Mouse (Mus musculus): Measurements from ENCODE around the gene Smim6. TPM values are rescaled to one million over a fixed set of nuclear protein-coding genes. Genes with fewer than 3 reads are reported as not detected.

Smim6 gene
- polyA plus RNA-seq, 1 experiment from 2014 or later: 1.9 TPM

DNA sequence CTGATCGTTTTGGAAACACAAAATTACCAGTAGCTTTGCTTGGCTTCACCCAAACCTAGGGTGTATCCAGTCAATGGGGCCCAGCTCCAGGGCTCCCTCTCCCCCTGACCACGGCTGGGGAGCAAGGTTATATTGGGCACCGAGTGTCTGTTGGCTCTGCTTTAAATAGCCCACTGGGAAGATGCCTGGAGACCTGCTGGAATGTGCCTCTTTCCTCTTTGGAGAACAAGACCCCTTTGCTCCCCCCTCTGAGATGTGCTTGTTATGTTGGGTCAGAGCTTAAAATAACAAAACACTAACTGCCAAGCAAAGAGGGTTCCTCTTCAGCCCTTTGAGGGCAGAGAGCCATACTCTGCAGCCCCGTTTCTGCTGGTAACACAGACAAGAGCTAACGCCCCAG lies 9.6 kb upstream of the Smim6 start:
- peak overlapping the region; percentile 77 for H3K4me2 ChIP-seq (ENCODE audit: low read depth, low read length)
- DNase-seq: no peak

DNA sequence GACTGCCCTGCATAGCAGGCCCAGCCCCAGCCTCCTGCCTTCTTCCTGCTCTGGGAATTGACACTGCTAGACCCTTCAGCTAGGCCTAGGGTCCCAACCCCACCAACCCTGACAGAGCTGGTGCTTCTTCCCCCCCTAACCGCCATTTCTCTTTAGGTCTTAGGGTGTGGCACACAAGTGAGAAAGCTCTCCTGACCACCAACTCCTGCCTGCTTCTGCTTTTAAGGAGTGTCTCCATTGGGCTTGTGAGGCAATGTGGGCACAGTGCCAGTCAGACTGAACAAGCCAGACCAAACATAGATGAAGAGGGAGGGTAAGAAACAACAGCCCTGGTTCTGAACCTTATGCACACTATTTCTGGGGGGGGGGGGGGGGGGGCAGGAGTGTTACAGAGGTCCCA lies 9.0 kb upstream of the Smim6 start:
- Histone ChIP-seq H3K27ac (ENCODE audit: low read depth) (peak overlapping the region; percentile 95), H3K27me3 (ENCODE audit: insufficient read depth, low read length) (no peaks in the 10 kb centered on the region), H3K4me2 (ENCODE audit: low read depth, low read length) (peak overlapping the region; percentile 77), H3K9me3 (ENCODE audit: low read length) (no peaks in the 10 kb centered on the region), H3K4me1 (ENCODE audit: insufficient read depth) (peaks cover 59% of the 10 kb centered on the region), H3K36me3 (replicated peaks; ENCODE audit: insufficient read depth, low read length) (peaks cover 17% of the 10 kb centered on the region), H3K4me3 (ENCODE audit: low read depth, low read length) (peak overlapping the region; percentile 63), H3K9ac (replicated peaks) (peak overlapping the region; percentile 80)
- ATAC-seq (peak; percentile 18), DNase-seq (peak; percentile 81)
- WGBS (ENCODE audit: insufficient replicate concordance): 33% methylated on average over 1 of the region's 1 CpGs
- TF ChIP-seq CTCF (IDR thresholded peaks at IDR 0.05; ENCODE audit: low read depth) (no peak), EP300 (IDR thresholded peaks at IDR 0.05; ENCODE audit: low read depth) (no peak)

More for the DNA sequence above, 9.6 kb upstream of the Smim6 start:
- H3K4me3 ChIP-seq (ENCODE audit: low read depth, low read length): peak overlapping the region; percentile 63
- 42% methylated on average over 5 of the region's 5 CpGs for whole genome bisulfite sequencing (ENCODE audit: insufficient replicate concordance)
- H3K4me1 ChIP-seq (ENCODE audit: insufficient read depth): peaks cover 59% of the 10 kb centered on the region
- peak overlapping the region; percentile 80 for H3K9ac ChIP-seq (replicated peaks)
- H3K27me3 ChIP-seq (ENCODE audit: insufficient read depth, low read length): no peaks in the 10 kb centered on the region
- TF ChIP-seq CTCF (IDR thresholded peaks at IDR 0.05; ENCODE audit: low read depth): no peak
- no peak for TF ChIP-seq EP300 (IDR thresholded peaks at IDR 0.05; ENCODE audit: low read depth)
- peak overlapping the region; percentile 95 for H3K27ac ChIP-seq (ENCODE audit: low read depth)
- peaks cover 17% of the 10 kb centered on the region for H3K36me3 ChIP-seq (replicated peaks; ENCODE audit: insufficient read depth, low read length)
- ATAC-seq: no peak
- no peaks in the 10 kb centered on the region for H3K9me3 ChIP-seq (ENCODE audit: low read length)

DNA sequence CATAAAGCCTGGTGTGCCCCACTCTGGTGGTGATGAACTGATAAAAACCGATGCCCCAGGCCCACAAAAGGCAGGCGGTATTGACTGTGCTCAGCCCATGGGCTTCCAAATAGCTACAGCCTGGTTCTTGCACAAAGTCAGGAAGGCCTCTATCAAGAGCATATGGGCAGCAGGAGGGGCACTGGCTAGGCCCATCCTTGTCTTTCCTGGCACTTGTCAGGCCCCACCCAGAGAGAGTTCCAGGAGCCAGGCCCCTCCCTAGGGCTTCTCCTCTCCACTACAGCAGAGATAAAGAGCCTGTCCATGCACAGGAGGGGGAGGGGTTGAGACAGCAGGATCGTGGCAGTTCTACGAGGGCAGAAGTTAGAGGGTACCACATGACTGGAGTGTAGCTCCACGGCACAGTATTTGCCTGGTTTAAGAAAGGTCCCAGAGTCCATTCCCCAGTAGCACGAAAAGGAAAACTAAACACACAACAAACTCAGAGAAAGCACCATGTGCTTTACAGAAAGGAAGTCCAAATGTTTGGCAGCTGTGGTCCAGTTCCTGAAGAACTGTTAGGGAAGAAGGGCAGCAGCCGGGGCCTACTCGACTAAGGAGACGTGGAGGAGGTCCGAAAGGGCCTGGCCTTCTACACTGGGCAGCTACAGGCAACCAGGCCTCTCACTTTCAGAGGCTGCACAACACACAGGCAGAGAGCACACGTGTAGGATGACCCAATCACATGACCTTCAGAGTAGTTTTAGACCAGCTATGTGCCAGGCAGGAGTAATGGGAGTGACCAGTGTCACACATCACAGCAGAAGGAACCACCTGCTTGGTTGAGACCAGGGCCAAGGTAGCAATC lies 8.2 kb upstream of the Smim6 start:
- H3K4me1 ChIP-seq (ENCODE audit: insufficient read depth): peaks cover 59% of the 10 kb centered on the region
- peaks cover 22% of the 10 kb centered on the region for H3K36me3 ChIP-seq (replicated peaks; ENCODE audit: insufficient read depth, low read length)
- H3K4me3 ChIP-seq (ENCODE audit: low read depth, low read length): peak overlapping the region; percentile 63; the same call in 1 of the 2 replicates

DNA sequence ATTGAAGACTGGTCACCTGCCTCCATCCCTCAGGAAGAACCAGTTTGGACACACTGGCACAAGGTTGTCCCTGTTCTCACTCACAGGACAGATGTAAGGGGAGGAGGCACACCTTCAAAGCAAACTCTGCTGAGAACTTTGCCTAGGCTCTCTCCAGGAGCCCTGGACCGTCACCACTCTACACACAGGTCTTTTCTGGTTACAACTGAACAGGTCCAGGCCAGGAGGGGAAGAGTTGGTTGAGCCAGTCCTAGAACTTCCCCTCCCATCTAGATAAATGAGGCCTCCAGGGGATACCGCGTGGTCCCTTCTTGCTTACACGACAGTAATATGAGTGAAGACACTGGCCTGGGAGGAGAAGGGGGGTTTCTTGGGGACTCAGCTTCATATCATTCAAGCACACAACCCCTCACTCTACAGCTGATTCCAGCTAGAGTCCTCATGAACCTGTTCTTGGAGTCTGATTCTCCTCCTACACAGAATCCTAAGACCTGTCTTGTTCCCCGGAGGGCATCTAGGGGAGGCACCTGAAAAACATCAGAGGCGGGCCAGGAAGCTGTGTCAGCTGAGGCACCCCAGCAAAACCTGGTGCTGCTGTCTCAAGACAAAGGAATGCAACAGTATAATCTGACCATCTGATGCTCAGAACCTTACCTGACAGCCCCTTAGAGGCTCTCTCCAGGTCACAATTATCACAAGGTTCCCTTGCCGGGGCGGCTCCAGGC lies 7.4 kb upstream of the Smim6 start:
- ATAC-seq: no peak
- peak; percentile 25 for DNase-seq
- Histone ChIP-seq H3K4me1 (ENCODE audit: insufficient read depth) (peaks cover 55% of the 10 kb centered on the region), H3K36me3 (replicated peaks; ENCODE audit: insufficient read depth, low read length) (peaks cover 23% of the 10 kb centered on the region), H3K9ac (replicated peaks) (peak overlapping the region; percentile 53), H3K27ac (ENCODE audit: low read depth) (peak overlapping the region; percentile 95), H3K27me3 (ENCODE audit: insufficient read depth, low read length) (no peaks in the 10 kb centered on the region), H3K9me3 (ENCODE audit: low read length) (no peaks in the 10 kb centered on the region), H3K4me2 (ENCODE audit: low read depth, low read length) (peak overlapping the region; percentile 77), H3K4me3 (ENCODE audit: low read depth, low read length) (no peak overlapping the region)
- TF ChIP-seq EP300 (IDR thresholded peaks at IDR 0.05; ENCODE audit: low read depth) (no peak), CTCF (IDR thresholded peaks at IDR 0.05; ENCODE audit: low read depth) (no peak)
- 63% methylated on average over 8 of the region's 8 CpGs for WGBS (ENCODE audit: insufficient replicate concordance)

More for the DNA sequence above, 8.2 kb upstream of the Smim6 start:
- peak; percentile 81 for ATAC-seq
- TF ChIP-seq CTCF (IDR thresholded peaks at IDR 0.05; ENCODE audit: low read depth) (peak; percentile 9; the same call in 1 of the 2 replicates), EP300 (IDR thresholded peaks at IDR 0.05; ENCODE audit: low read depth) (peak; percentile 81)
- WGBS (ENCODE audit: insufficient replicate concordance): 39% methylated on average over 11 of the region's 11 CpGs
- H3K27ac ChIP-seq (ENCODE audit: low read depth): peak overlapping the region; percentile 95
- peak; percentile 77 for DNase-seq
- H3K9ac ChIP-seq (replicated peaks): peak overlapping the region; percentile 80
- peak overlapping the region; percentile 77 for H3K4me2 ChIP-seq (ENCODE audit: low read depth, low read length)
- no peaks in the 10 kb centered on the region for H3K9me3 ChIP-seq (ENCODE audit: low read length)
- no peaks in the 10 kb centered on the region for H3K27me3 ChIP-seq (ENCODE audit: insufficient read depth, low read length)

DNA sequence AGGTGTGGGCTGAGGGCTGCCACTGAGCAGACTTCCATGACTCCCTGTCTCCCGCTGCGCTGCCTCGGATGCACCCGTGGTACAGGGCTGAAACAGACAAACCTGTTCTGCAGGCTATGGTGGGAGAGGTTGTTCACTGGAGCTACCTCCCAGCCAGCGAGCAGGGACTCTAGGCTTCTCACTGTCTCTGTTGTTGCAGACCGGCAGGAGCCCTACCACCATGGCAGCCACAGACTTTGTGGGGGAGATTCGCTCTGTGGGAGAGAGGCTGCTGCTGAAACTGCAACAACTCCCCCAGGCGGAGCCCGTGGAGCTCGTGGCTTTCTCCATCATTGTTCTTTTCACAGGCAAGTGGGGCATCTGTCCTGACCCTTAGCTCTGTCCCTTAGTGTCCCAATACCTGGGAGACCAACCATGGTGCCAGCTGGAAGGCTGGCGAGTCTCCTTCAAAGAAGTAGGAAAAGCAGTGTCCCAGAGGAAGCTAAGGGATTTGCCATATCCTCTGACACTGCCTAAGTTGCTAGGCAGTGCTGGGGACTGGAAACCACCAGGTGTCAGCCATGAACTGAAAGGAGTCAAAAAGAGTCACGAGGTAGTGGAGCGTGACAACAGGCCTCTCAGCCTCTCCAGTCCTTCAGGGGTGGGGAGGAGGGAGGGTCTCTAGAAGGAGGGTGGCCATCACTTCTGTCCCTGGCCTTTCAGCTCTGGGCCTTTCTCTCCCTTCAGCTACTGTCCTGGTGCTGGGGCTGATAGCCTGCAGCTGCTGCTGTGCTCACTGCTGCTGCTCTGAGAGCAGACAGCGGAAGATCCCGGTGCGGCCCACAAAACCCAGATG lies 6.6 kb upstream of the Smim6 start:
- ATAC-seq: no peak
- peaks cover 49% of the 10 kb centered on the region for H3K4me1 ChIP-seq (ENCODE audit: insufficient read depth)
- H3K9me3 ChIP-seq (ENCODE audit: low read length): no peaks in the 10 kb centered on the region
- peak overlapping the region; percentile 77; the same call in 1 of the 2 replicates for H3K4me2 ChIP-seq (ENCODE audit: low read depth, low read length)
- 77% methylated on average over 16 of the region's 16 CpGs for WGBS (ENCODE audit: insufficient replicate concordance)
- TF ChIP-seq EP300 (IDR thresholded peaks at IDR 0.05; ENCODE audit: low read depth): no peak
- peak; percentile 40 for TF ChIP-seq CTCF (IDR thresholded peaks at IDR 0.05; ENCODE audit: low read depth)
- H3K27ac ChIP-seq (ENCODE audit: low read depth): peak overlapping the region; percentile 95
- H3K9ac ChIP-seq (replicated peaks): no peak overlapping the region; the same call in 1 of the 2 replicates
- DNase-seq: peak; percentile 17
- no peak overlapping the region for H3K4me3 ChIP-seq (ENCODE audit: low read depth, low read length)
- H3K36me3 ChIP-seq (replicated peaks; ENCODE audit: insufficient read depth, low read length): peaks cover 26% of the 10 kb centered on the region
- no peaks in the 10 kb centered on the region for H3K27me3 ChIP-seq (ENCODE audit: insufficient read depth, low read length)

Measured in liver, postnatal 0 days (tissue).